ENCODE assay signal across 26 mouse cellular contexts in the genomic region with DNA sequence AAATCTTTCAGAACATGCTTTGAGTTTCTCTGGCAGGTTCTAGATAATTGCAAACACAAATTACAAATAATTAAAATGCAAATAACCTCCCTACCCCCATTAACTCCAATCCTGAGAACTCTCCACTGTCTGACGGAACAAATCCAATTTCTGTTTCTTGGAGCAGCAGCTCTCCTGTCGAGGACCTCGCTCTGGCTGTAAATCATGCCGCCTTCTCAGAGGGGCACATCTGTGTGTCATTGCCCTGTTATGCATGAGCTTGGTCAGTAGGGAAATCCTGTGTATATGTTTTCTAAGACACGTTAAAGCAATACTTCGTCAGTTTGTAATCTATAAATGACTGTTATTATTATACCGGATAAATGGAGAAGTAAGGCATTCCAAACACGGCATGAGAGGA. TPM values are rescaled to one million over a fixed set of nuclear protein-coding genes. Genes with fewer than 3 reads are reported as not detected.
DNase-seq lines count a peak whose midpoint lies in the region; ATAC-seq and TF ChIP-seq lines count a peak whose summit lies in the region.
"Had no signal": no experiment of that assay in that cellular context is flagged by ENCODE, and none has a peak within 500 bp of the region (broad histone marks: within the 10 kb centered on the region; RNA-seq: fewer than 3 reads in every experiment).

No protein-coding gene starts in this region.

- no peaks in the 10 kb centered on the region for H3K9me3 ChIP-seq in hindbrain, embryonic 13.5 days
- no peaks in the 10 kb centered on the region for H3K9me3 ChIP-seq in hindbrain, embryonic 10.5 days
- H3K9me3 ChIP-seq in neural tube, embryonic 11.5 days (ENCODE audit: control insufficient read depth, low read length): no peaks in the 10 kb centered on the region
- H3K9me3 ChIP-seq: embryonic facial prominence, embryonic 12.5 days; embryonic facial prominence, embryonic 15.5 days; G1E; heart, embryonic 12.5 days; heart, embryonic 15.5 days had no signal

- intact Hi-C loops in gastrocnemius, adult 2 months (cut with DNase I): no loop called here

- H3K4me3 ChIP-seq in hindbrain, embryonic 13.5 days: no peak overlapping the region
- no peak overlapping the region for H3K4me3 ChIP-seq in hindbrain, embryonic 10.5 days
- H3K4me3 ChIP-seq in neural tube, embryonic 11.5 days (ENCODE audit: low read depth, low read length): no peak overlapping the region
- H3K4me3 ChIP-seq in gastrocnemius, adult 2 months: no peak overlapping the region
- H3K4me3 ChIP-seq: embryonic facial prominence, embryonic 12.5 days; embryonic facial prominence, embryonic 15.5 days; heart, embryonic 12.5 days; heart, embryonic 15.5 days had no signal

- H3K27me3 ChIP-seq in hindbrain, embryonic 13.5 days: no peaks in the 10 kb centered on the region
- H3K27me3 ChIP-seq in hindbrain, embryonic 10.5 days (ENCODE audit: insufficient read depth, poor library complexity, severe bottlenecking): no peaks in the 10 kb centered on the region
- no peaks in the 10 kb centered on the region for H3K27me3 ChIP-seq in neural tube, embryonic 11.5 days (ENCODE audit: control insufficient read depth, insufficient read depth, low read length)
- H3K27me3 ChIP-seq: CH12.LX; embryonic facial prominence, embryonic 12.5 days; embryonic facial prominence, embryonic 15.5 days; heart, embryonic 12.5 days; heart, embryonic 15.5 days had no signal

- ATAC-seq in hindbrain, embryonic 13.5 days (ENCODE audit: low FRiP score): no peak
- ATAC-seq in neural tube, embryonic 11.5 days (ENCODE audit: insufficient read depth, low FRiP score, low TSS enrichment): peak; percentile 60; the same call in 1 of the 2 replicates
- ATAC-seq: forebrain, embryonic 14.5 days; forebrain, postnatal 0 days; intestine, postnatal 0 days had no signal

- H3K27ac ChIP-seq in hindbrain, embryonic 13.5 days: peak overlapping the region; percentile 48; the same call in 1 of the 2 replicates
- H3K27ac ChIP-seq in hindbrain, embryonic 10.5 days: no peak overlapping the region
- no peak overlapping the region for H3K27ac ChIP-seq in neural tube, embryonic 11.5 days (ENCODE audit: low read depth, low read length)
- H3K27ac ChIP-seq in gastrocnemius, adult 2 months: no peak overlapping the region
- H3K27ac ChIP-seq: embryonic facial prominence, embryonic 12.5 days; embryonic facial prominence, embryonic 15.5 days; heart, embryonic 15.5 days had no signal

- H3K36me3 ChIP-seq in hindbrain, embryonic 13.5 days: no peaks in the 10 kb centered on the region
- no peaks in the 10 kb centered on the region for H3K36me3 ChIP-seq in hindbrain, embryonic 10.5 days
- H3K36me3 ChIP-seq in neural tube, embryonic 11.5 days (ENCODE audit: control insufficient read depth, insufficient read depth, low read length): no peaks in the 10 kb centered on the region
- H3K36me3 ChIP-seq: embryonic facial prominence, embryonic 12.5 days; embryonic facial prominence, embryonic 15.5 days; G1E; heart, embryonic 12.5 days; heart, embryonic 15.5 days had no signal

- no peak for TF ChIP-seq CTCF in gastrocnemius, adult 2 months (IDR thresholded peaks at IDR 0.05)

- 51% methylated on average over 8 of the region's 8 CpGs for WGBS in hindbrain, embryonic 13.5 days
- WGBS in hindbrain, embryonic 10.5 days: 84% methylated on average over 8 of the region's 8 CpGs
- WGBS in neural tube, embryonic 11.5 days: 54% methylated on average over 8 of the region's 8 CpGs

- peaks cover 15% of the 10 kb centered on the region for H3K4me1 ChIP-seq in hindbrain, embryonic 13.5 days (replicated peaks)
- peaks cover 4% of the 10 kb centered on the region; the same call in 1 of the 2 replicates for H3K4me1 ChIP-seq in hindbrain, embryonic 10.5 days (replicated peaks)
- no peaks in the 10 kb centered on the region; the same call in 1 of the 2 replicates for H3K4me1 ChIP-seq in neural tube, embryonic 11.5 days (ENCODE audit: control insufficient read depth, insufficient read depth, low read length)
- H3K4me1 ChIP-seq: embryonic facial prominence, embryonic 12.5 days; heart, embryonic 15.5 days had no signal

- H3K9ac ChIP-seq in hindbrain, embryonic 13.5 days: no peak overlapping the region
- H3K9ac ChIP-seq in neural tube, embryonic 11.5 days (ENCODE audit: low read length): no peak overlapping the region
- H3K9ac ChIP-seq: embryonic facial prominence, embryonic 12.5 days; embryonic facial prominence, embryonic 15.5 days; forebrain, postnatal 0 days; heart, embryonic 12.5 days; heart, embryonic 15.5 days had no signal

- H3K4me2 ChIP-seq in hindbrain, embryonic 13.5 days: no peak overlapping the region
- H3K4me2 ChIP-seq in neural tube, embryonic 11.5 days (ENCODE audit: low read depth): no peak overlapping the region
- H3K4me2 ChIP-seq: embryonic facial prominence, embryonic 12.5 days; embryonic facial prominence, embryonic 15.5 days; heart, embryonic 12.5 days; heart, embryonic 15.5 days had no signal

- no peak for DNase-seq in hindbrain, embryonic 10.5 days (ENCODE audit: low spot score)
- DNase-seq in neural tube, embryonic 11.5 days (ENCODE audit: low spot score): no peak
- no peak for DNase-seq in neural tube, embryonic 10.5 days (ENCODE audit: extremely low spot score, low spot score)
- DNase-seq in mesoderm, embryonic 11.5 days (ENCODE audit: low read depth, low spot score): peak; percentile 52
- DNase-seq in gastrocnemius, adult 2 months: no peak
- no peak for DNase-seq in adrenal gland, postnatal 25 days
- DNase-seq: adrenal gland, adult 2 months; adrenal gland, postnatal 14 days; B cell, adult 2 months; cerebellum, adult 11-12 months; cerebellum, adult 8-10 months; cerebellum, postnatal 10 days; forebrain, postnatal 0 days; gastrocnemius, postnatal 25 days; heart, adult 18-20 months; heart, postnatal 10 days; heart, postnatal 36 days had no signal

RNA-seq across cellular contexts. Expression of a gene that starts 35.3 kb away (rescaled TPM):
- polyA plus RNA-seq in hindbrain, embryonic 13.5 days (2015; fragmentation: Nextera tagmentation; extraction: Ambion mirVana): 18.9 and 20.7 TPM in 2 replicates
- polyA plus RNA-seq in hindbrain, embryonic 10.5 days (2016; fragmentation: Nextera tagmentation; extraction: Ambion mirVana): 15.2 and 15.7 TPM in 2 replicates
- 19.6 and 21.6 TPM in 2 replicates for polyA plus RNA-seq in neural tube, embryonic 11.5 days (2014; fragmentation: Nextera tagmentation; extraction: Ambion mirVana)
- total RNA-seq in gastrocnemius, adult 2 months (2021): 1 to 10 TPM; 4.6 to 7.0 TPM
- 5.3 and 6.4 TPM in 2 replicates for total RNA-seq in adrenal gland, postnatal 25 days (2021)
- polyA plus RNA-seq: G1E had no signal
